Mouse (Mus musculus): Measurements from ENCODE around the gene Rmi2. TPM values are rescaled to one million over a fixed set of nuclear protein-coding genes. Genes with fewer than 3 reads are reported as not detected.

The Rmi2 gene
- polyA plus RNA-seq, 1 experiment: 0.65 TPM

- peaks cover 41% of the 10 kb centered on the region for H3K4me1 ChIP-seq (ENCODE audit: control insufficient read depth)
- TF ChIP-seq TAL1 (IDR thresholded peaks at IDR 0.05; ENCODE audit: low read length): no peak
- TF ChIP-seq GATA1 (IDR thresholded peaks at IDR 0.05; ENCODE audit: low read length): no peak
- H3K4me3 ChIP-seq (replicated peaks): no peak overlapping the region
- H3K9me3 ChIP-seq (ENCODE audit: control insufficient read depth, low read length): no peaks in the 10 kb centered on the region
- peaks cover 26% of the 10 kb centered on the region for H3K36me3 ChIP-seq (ENCODE audit: control insufficient read depth)
- peaks cover 9% of the 10 kb centered on the region for H3K27me3 ChIP-seq (ENCODE audit: control insufficient read depth)
These were observed 3.8 kb downstream of the Rmi2 start for GRCm38 (mm10) chr16:10838487-10839245.

DNA sequence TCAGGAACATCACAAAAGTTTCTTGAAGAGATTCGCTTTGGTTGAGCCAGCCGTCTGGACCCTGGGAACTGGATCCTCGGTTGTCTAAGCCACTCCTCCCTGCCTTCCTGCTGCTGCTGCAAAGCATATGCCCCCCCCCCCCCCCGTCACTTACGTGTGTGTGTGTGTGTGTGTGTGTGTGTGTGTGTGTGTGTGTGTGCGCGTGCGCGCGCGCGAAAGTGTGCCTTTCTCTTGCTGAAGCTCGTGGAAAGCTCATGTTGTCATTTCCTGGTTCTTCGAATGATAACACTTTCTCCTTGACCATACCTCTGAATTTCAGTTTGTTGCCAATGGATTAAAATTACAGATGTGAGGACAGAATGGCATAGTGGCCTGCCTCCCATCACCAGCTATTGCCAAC is 5.2 kb downstream of the Rmi2 start:
- no peaks in the 10 kb centered on the region for H3K9me3 ChIP-seq (ENCODE audit: control insufficient read depth, low read length)
- H3K36me3 ChIP-seq (ENCODE audit: control insufficient read depth): peaks cover 26% of the 10 kb centered on the region
- no peak overlapping the region for H3K4me3 ChIP-seq (replicated peaks)
- no peak for TF ChIP-seq GATA1 (IDR thresholded peaks at IDR 0.05; ENCODE audit: low read length)
- TF ChIP-seq TAL1 (IDR thresholded peaks at IDR 0.05; ENCODE audit: low read length): no peak
- peaks cover 34% of the 10 kb centered on the region for H3K4me1 ChIP-seq (ENCODE audit: control insufficient read depth)
- peaks cover 12% of the 10 kb centered on the region for H3K27me3 ChIP-seq (ENCODE audit: control insufficient read depth)

- H3K36me3 ChIP-seq (ENCODE audit: control insufficient read depth): peaks cover 24% of the 10 kb centered on the region
- H3K4me1 ChIP-seq (ENCODE audit: control insufficient read depth): peaks cover 16% of the 10 kb centered on the region
- peaks cover 12% of the 10 kb centered on the region for H3K27me3 ChIP-seq (ENCODE audit: control insufficient read depth)
These were observed 7.5 kb downstream of the Rmi2 start for GRCm38 (mm10) chr16:10842282-10842855.

GRCm38 (mm10) chr16:10843486-10844318 is 8.8 kb downstream of the Rmi2 start:
- no peak overlapping the region for H3K4me3 ChIP-seq (replicated peaks)
- TF ChIP-seq TAL1 (IDR thresholded peaks at IDR 0.05; ENCODE audit: low read length) (no peak), GATA1 (IDR thresholded peaks at IDR 0.05; ENCODE audit: low read length) (no peak)
- H3K36me3 ChIP-seq (ENCODE audit: control insufficient read depth): peaks cover 15% of the 10 kb centered on the region
- H3K9me3 ChIP-seq (ENCODE audit: control insufficient read depth, low read length): no peaks in the 10 kb centered on the region
- peaks cover 12% of the 10 kb centered on the region for H3K27me3 ChIP-seq (ENCODE audit: control insufficient read depth)
- H3K4me1 ChIP-seq (ENCODE audit: control insufficient read depth): peaks cover 6% of the 10 kb centered on the region

More at GRCm38 (mm10) chr16:10842282-10842855, 7.5 kb downstream of the Rmi2 start:
- Histone ChIP-seq H3K4me3 (replicated peaks) (no peak overlapping the region), H3K9me3 (ENCODE audit: control insufficient read depth, low read length) (no peaks in the 10 kb centered on the region)
- TF ChIP-seq TAL1 (IDR thresholded peaks at IDR 0.05; ENCODE audit: low read length): no peak
- no peak for TF ChIP-seq GATA1 (IDR thresholded peaks at IDR 0.05; ENCODE audit: low read length)

DNA sequence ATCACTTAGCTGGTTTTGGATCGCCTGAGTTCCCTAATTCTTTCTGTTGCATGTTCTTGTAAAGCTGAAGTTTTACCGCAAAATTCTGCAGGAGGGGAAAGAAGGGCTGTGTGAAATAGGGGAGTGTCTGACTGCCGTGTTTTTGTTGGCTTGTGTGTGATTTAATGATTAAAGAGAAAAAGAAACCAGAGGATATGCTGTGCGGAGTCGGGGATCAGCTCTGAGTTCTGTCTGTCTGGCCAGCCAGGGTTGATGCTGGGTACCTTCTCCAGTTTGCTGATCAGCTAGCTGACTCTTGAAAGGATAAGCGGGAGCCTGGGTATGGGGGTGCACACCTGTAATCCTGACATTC is 9.4 kb downstream of the Rmi2 start:
- H3K4me3 ChIP-seq (replicated peaks): no peak overlapping the region
- TF ChIP-seq GATA1 (IDR thresholded peaks at IDR 0.05; ENCODE audit: low read length): no peak
- no peak for TF ChIP-seq TAL1 (IDR thresholded peaks at IDR 0.05; ENCODE audit: low read length)
- H3K4me1 ChIP-seq (ENCODE audit: control insufficient read depth): peaks cover 6% of the 10 kb centered on the region
- peaks cover 12% of the 10 kb centered on the region for H3K27me3 ChIP-seq (ENCODE audit: control insufficient read depth)
- H3K9me3 ChIP-seq (ENCODE audit: control insufficient read depth, low read length): no peaks in the 10 kb centered on the region
- H3K36me3 ChIP-seq (ENCODE audit: control insufficient read depth): peaks cover 15% of the 10 kb centered on the region

GRCm38 (mm10) chr16:10845952-10846351 is 11.1 kb downstream of the Rmi2 start:
- peaks cover 12% of the 10 kb centered on the region for H3K27me3 ChIP-seq (ENCODE audit: control insufficient read depth)
- H3K4me3 ChIP-seq (replicated peaks): no peak overlapping the region
- H3K36me3 ChIP-seq (ENCODE audit: control insufficient read depth): peaks cover 6% of the 10 kb centered on the region
- TF ChIP-seq TAL1 (IDR thresholded peaks at IDR 0.05; ENCODE audit: low read length) (no peak), GATA1 (IDR thresholded peaks at IDR 0.05; ENCODE audit: low read length) (no peak)
- H3K9me3 ChIP-seq (ENCODE audit: control insufficient read depth, low read length): no peaks in the 10 kb centered on the region
- H3K4me1 ChIP-seq (ENCODE audit: control insufficient read depth): peaks cover 6% of the 10 kb centered on the region

DNA sequence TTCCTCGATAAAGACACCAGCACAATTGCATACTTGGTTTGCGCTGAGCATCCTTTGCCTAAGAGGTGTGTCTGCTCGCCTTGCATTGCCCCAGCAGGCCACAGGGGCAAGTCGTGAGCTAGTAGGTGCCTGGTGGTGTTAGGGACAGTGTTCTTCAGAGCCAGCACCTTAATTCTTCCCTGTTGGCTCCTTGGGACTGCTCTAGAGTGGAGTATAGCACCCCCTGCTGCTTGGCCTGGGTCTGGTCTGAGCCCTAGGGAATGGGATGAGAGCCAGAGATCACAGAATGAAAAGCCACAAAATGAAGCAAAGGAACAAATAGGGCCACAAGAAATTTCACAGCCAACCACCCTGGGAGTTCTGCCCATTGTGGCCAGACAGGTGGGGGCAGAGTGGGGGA is 11.6 kb downstream of the Rmi2 start:
- Histone ChIP-seq H3K4me1 (ENCODE audit: control insufficient read depth) (peaks cover 6% of the 10 kb centered on the region), H3K9me3 (ENCODE audit: control insufficient read depth, low read length) (no peaks in the 10 kb centered on the region), H3K27me3 (ENCODE audit: control insufficient read depth) (peaks cover 12% of the 10 kb centered on the region), H3K4me3 (replicated peaks) (no peak overlapping the region), H3K36me3 (ENCODE audit: control insufficient read depth) (peaks cover 2% of the 10 kb centered on the region; the same call in 1 of the 2 replicates)
- TF ChIP-seq GATA1 (IDR thresholded peaks at IDR 0.05; ENCODE audit: low read length) (no peak), TAL1 (IDR thresholded peaks at IDR 0.05; ENCODE audit: low read length) (no peak)

- no peaks in the 10 kb centered on the region for H3K4me1 ChIP-seq (ENCODE audit: control insufficient read depth)
- H3K9me3 ChIP-seq (ENCODE audit: control insufficient read depth, low read length): no peaks in the 10 kb centered on the region
- H3K27me3 ChIP-seq (ENCODE audit: control insufficient read depth): no peaks in the 10 kb centered on the region
- TF ChIP-seq GATA1 (IDR thresholded peaks at IDR 0.05; ENCODE audit: low read length): no peak
- no peak for TF ChIP-seq TAL1 (IDR thresholded peaks at IDR 0.05; ENCODE audit: low read length)
- no peak overlapping the region for H3K4me3 ChIP-seq (replicated peaks)
- peaks cover 2% of the 10 kb centered on the region; the same call in 1 of the 2 replicates for H3K36me3 ChIP-seq (ENCODE audit: control insufficient read depth)
These were observed 15.4 kb downstream of the Rmi2 start for GRCm38 (mm10) chr16:10849965-10850861.

Data from erythroblast, embryonic 14.5 days (primary cell).